Mouse (Mus musculus) small intestine, adult 2 months (tissue): ENCODE measurements around the gene Adgrg5. TPM values are rescaled to one million over a fixed set of nuclear protein-coding genes. Genes with fewer than 3 reads are reported as not detected.

Experiments
- H3K27ac ChIP-seq: fragments of 200-500 bp; 2 replicates; pipeline ENCODE4 v1.5.1; 2012; ENCODE audit warnings: low read depth, low read length, control low read depth, inconsistent platforms; ENCODE audit not compliant: insufficient read depth
- H3K27me3 ChIP-seq: fragments of 200-500 bp; 2 replicates; pipeline ENCODE4 v1.6.1; 2012; ENCODE audit warnings: mild to moderate bottlenecking, moderate library complexity, low read length, inconsistent platforms; ENCODE audit not compliant: control insufficient read depth, insufficient read depth
- H3K36me3 ChIP-seq: fragments of 200-500 bp; 2 replicates; pipeline ENCODE4 v1.6.1; 2012; ENCODE audit warnings: mild to moderate bottlenecking, low read length, control low read depth, inconsistent platforms; ENCODE audit not compliant: control insufficient read depth, insufficient read depth
- H3K4me1 ChIP-seq: fragments of 200-500 bp; 2 replicates; pipeline ENCODE4 v1.6.1; 2012; ENCODE audit warnings: low read length, inconsistent platforms, mixed read lengths; ENCODE audit not compliant: control insufficient read depth, insufficient read depth, insufficient read length
- H3K4me3 ChIP-seq: fragments of 200-500 bp; 2 replicates; pipeline ENCODE4 v1.5.1; 2012; ENCODE audit warnings: low read depth, mild to moderate bottlenecking, control low read depth, inconsistent platforms, low read length, moderate library complexity
- CTCF ChIP-seq: fragments of 200-500 bp; IDR thresholded peaks from 2 replicates; pipeline ENCODE4 v1.5.1; 2012; ENCODE audit warnings: low read depth, mild to moderate bottlenecking, control low read depth, inconsistent platforms, low read length, moderate library complexity, mixed read lengths; ENCODE audit not compliant: insufficient replicate concordance, insufficient read length; ENCODE audit errors: extremely low read depth
- POLR2A ChIP-seq: fragments of 200-500 bp; IDR thresholded peaks from 2 replicates; pipeline ENCODE4 v1.6.1; 2012; ENCODE audit warnings: low read depth, mild to moderate bottlenecking, control low read depth, inconsistent platforms, low read length, moderate library complexity
- WGBS: fragments of 180-500 bp; shearing (Covaris S2); methylation state at CpG from one replicate; pipeline ENCODE4 v1.1.7; 2018; 5-methylcytosine and 5-hydroxymethylcytosine counted together
- polyA plus RNA-seq: library from polyadenylated mRNA; depleted of rRNA; stranded (reverse); fragments of >200 nt; gene quantifications from 2 replicates; pipeline ENCODE4 v1.2.3, GENCODE M21; 2012

The Adgrg5 gene
- polyA plus RNA-seq, 1 experiment = 15.4 TPM

DNA sequence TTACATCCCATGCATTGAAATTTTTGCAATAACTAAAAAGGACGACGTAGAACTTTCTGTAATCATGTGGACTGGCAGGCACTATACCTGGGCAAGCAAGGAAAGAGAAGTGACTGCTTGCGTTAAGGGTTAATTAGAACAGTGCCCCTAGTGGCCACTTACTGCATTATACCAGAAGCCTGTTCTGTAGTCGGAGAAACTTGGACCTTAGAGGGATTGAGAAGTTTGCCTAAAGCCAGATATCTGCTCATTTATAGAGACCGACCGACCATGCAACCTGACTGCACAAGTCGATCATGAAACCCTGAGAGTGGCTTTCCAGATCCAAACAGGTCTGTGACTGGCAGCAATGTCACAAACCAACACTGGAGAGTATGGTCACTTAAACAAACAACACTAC lies 43.1 kb downstream of the Adgrg5 start:
- H3K27me3 ChIP-seq = no peaks in the 10 kb centered on the region
- WGBS = 7% methylated on average over 7 of the region's 7 CpGs
- peak overlapping the region; percentile 96 for H3K27ac ChIP-seq
- H3K4me1 ChIP-seq = peaks cover 9% of the 10 kb centered on the region; the same call in 1 of the 2 replicates
- TF ChIP-seq POLR2A (no peak), CTCF (no peak)
- no peaks in the 10 kb centered on the region for H3K36me3 ChIP-seq
- no peak overlapping the region for H3K4me3 ChIP-seq

DNA sequence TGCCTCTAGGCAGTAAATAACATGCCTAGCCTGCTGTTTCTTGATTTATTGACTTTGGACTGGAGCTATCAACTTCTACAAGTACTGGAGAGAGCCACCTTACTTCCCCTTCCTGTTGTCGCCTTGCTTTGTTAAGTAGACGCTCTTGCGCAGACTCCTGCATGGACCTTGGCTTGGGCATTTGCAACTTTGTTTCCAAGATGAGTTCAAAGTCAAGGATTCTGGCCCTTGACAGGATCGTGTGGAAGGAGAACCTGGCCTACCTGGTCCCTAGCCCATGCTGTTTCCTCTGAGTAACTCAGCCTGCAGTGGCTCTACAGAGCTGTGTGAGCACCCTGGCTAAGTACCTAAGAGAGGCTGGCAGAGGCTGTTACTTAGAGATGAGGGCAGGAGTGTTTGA lies 43.6 kb downstream of the Adgrg5 start:
- Histone ChIP-seq H3K4me3 (no peak overlapping the region), H3K27me3 (no peaks in the 10 kb centered on the region), H3K36me3 (no peaks in the 10 kb centered on the region), H3K4me1 (peaks cover 9% of the 10 kb centered on the region; the same call in 1 of the 2 replicates), H3K27ac (peak overlapping the region; percentile 96)
- WGBS = 15% methylated on average over 4 of the region's 4 CpGs
- TF ChIP-seq CTCF = no peak
- TF ChIP-seq POLR2A = no peak

DNA sequence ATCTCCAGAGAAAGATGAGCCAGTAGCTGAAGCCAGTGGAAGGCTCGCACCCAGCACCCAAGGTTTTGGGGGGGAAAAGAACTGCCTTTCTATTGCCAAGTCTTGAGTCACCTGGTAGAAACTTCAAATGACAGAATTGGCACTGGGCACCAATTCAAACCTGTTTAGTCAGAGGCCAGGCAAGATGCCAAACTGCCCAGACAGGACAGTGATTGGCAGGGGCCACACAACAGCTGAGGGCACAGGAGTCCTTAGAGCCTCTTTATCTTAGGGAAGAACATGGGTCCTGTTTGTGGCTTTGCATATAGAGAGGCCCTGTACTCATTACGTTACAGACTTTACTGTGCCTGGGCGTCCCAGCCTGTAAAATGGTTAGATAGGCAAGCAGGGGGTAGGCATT lies 44.1 kb downstream of the Adgrg5 start:
- H3K4me3 ChIP-seq = no peak overlapping the region
- WGBS = 30% methylated on average over 3 of the region's 3 CpGs
- H3K27me3 ChIP-seq = no peaks in the 10 kb centered on the region
- H3K36me3 ChIP-seq = no peaks in the 10 kb centered on the region
- H3K27ac ChIP-seq = peak overlapping the region; percentile 96
- peaks cover 9% of the 10 kb centered on the region; the same call in 1 of the 2 replicates for H3K4me1 ChIP-seq
- TF ChIP-seq CTCF (no peak), POLR2A (no peak)

- 82% methylated on average over 9 of the region's 9 CpGs for WGBS
- no peak overlapping the region for H3K27ac ChIP-seq
- no peaks in the 10 kb centered on the region for H3K36me3 ChIP-seq
- peaks cover 15% of the 10 kb centered on the region for H3K4me1 ChIP-seq
- TF ChIP-seq CTCF (no peak), POLR2A (no peak)
- no peak overlapping the region for H3K4me3 ChIP-seq
- H3K27me3 ChIP-seq = no peaks in the 10 kb centered on the region
These were observed 49.8 kb downstream of the Adgrg5 start for GRCm38 (mm10) chr8:94973270-94973669.

- no peaks in the 10 kb centered on the region for H3K27me3 ChIP-seq
- 61% methylated on average over 9 of the region's 9 CpGs for WGBS
- H3K4me3 ChIP-seq = no peak overlapping the region
- H3K27ac ChIP-seq = no peak overlapping the region
- H3K36me3 ChIP-seq = no peaks in the 10 kb centered on the region
- H3K4me1 ChIP-seq = peaks cover 13% of the 10 kb centered on the region
- no peak for TF ChIP-seq POLR2A
- TF ChIP-seq CTCF = no peak
These were observed 50.3 kb downstream of the Adgrg5 start for GRCm38 (mm10) chr8:94973786-94974185.

- Histone ChIP-seq H3K36me3 (no peaks in the 10 kb centered on the region), H3K4me3 (no peak within 1 kb of the TSS), H3K27ac (peak within 1 kb of the TSS; percentile 50; the same call in 1 of the 2 replicates), H3K27me3 (no peaks in the 10 kb centered on the region), H3K4me1 (peaks cover 13% of the 10 kb centered on the region)
- TF ChIP-seq POLR2A (no peak), CTCF (no peak)
- WGBS = 11% methylated on average over 7 of the region's 7 CpGs
These were observed 51.1 kb downstream of the Adgrg5 start, which contains the start of gene Adgrg1 for GRCm38 (mm10) chr8:94974467-94975165. TSS of gene Adgrg1 (plus strand) at chr8:94974751.

GRCm38 (mm10) chr8:94976651-94977417 lies 53.3 kb downstream of the Adgrg5 start:
- H3K36me3 ChIP-seq = no peaks in the 10 kb centered on the region
- peak overlapping the region; percentile 69 for H3K4me3 ChIP-seq
- peak overlapping the region; percentile 88 for H3K27ac ChIP-seq
- WGBS = 5% methylated on average over 17 of the region's 17 CpGs
- no peaks in the 10 kb centered on the region for H3K27me3 ChIP-seq
- H3K4me1 ChIP-seq = peaks cover 13% of the 10 kb centered on the region
- TF ChIP-seq POLR2A (peak; percentile 75; the same call in 1 of the 2 replicates), CTCF (no peak)
